Mouse (Mus musculus) pancreas, adult 10 weeks (tissue): ENCODE results near the gene Samd1. TPM values are rescaled to one million over a fixed set of nuclear protein-coding genes. Genes with fewer than 3 reads are reported as not detected.

Source experiments
- polyA plus RNA-seq: library from polyadenylated mRNA; stranded (reverse); fragments of 350-450 nt; fragmentation: Illumina TruSeq; extraction: RNeasy Lipid Tissue Mini Kit (QIAGEN cat#74804); gene quantifications from one replicate; pipeline ENCODE4 v1.2.3, GENCODE M21; 2015; ENCODE audit warnings: low read depth, low replicate concordance; ENCODE audit not compliant: insufficient read depth

Samd1 gene
- 15.6 TPM for polyA plus RNA-seq

DNA sequence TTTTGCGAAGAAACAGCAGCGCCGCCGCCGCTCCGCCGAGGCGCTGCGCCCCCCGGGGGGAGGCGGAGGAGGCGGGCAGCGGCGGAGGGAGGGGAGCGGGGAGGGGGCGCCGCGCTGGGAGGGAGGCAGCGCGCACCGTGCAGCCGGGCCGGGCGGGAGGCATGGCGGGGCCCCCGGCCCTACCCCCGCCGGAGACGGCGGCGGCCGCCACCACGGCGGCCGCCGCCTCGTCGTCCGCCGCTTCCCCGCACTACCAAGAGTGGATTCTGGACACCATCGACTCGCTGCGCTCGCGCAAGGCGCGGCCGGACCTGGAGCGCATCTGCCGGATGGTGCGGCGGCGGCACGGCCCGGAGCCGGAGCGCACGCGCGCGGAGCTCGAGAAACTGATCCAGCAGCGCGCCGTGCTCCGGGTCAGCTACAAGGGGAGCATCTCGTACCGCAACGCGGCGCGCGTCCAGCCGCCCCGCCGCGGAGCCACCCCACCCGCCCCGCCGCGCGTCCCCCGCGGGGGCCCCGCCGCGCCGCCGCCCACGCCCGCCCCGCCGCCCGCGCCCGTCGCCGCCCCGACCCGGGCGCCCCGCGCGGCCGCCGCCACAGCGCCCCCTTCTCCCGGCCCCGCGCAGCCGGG lies at the start of gene Samd1:
Samd1 (plus strand) TSS at position 162 of the 631 bp plus-strand sequence.

GRCm38 (mm10) chr8:83955106-83955957 lies 42.1 kb upstream of the Samd1 start, which contains the start of the genes Gm10644 and Asf1b:
TSS of gene Gm10644 (minus strand) at chr8:83955205.
TSS of gene Asf1b (plus strand) at chr8:83955507.

GRCm38 (mm10) chr8:83972150-83973120 lies 25.0 kb upstream of the Samd1 start, which contains the start of gene Prkaca:
TSS of gene Prkaca (plus strand) at chr8:83972993.

DNA sequence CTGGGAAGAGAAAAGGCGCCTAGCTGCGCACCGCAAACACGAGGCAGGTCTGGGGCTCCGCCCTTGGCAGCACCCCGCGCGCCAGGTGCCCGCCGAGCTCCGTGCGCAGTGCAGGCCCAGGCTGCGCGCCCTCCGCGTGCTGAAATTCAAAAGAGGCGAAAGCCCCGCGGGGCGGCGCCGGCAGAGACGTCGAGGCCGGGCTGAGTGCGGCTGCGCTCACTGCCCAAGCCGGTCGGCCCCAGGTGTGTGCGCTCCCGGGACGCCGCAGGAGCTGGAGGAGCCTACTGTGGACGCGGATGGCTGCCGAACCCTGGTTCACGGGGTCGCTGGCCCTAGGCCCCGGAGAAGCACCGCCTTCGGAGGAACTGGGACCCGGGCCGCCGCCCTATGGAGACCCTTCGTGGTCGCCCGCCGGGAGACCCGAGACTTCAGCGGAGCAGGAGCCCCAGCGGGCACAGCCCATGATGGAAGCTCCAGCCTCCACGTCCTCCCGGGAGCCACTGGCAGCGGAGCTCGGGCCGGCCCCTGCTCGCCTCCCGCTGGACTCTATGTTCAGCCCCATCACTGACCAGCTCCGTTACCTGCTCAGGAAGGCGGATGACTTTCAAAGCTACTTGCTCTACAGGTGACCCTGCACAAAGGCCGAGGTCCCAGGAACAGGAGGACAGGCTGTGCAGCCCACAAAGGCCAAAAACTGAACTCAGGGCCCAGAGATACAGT lies 4.0 kb downstream of the Samd1 start, which contains the start of gene 1700067K01Rik:
1700067K01Rik (plus strand) TSS at position 222 of the 720 bp plus-strand sequence.

DNA sequence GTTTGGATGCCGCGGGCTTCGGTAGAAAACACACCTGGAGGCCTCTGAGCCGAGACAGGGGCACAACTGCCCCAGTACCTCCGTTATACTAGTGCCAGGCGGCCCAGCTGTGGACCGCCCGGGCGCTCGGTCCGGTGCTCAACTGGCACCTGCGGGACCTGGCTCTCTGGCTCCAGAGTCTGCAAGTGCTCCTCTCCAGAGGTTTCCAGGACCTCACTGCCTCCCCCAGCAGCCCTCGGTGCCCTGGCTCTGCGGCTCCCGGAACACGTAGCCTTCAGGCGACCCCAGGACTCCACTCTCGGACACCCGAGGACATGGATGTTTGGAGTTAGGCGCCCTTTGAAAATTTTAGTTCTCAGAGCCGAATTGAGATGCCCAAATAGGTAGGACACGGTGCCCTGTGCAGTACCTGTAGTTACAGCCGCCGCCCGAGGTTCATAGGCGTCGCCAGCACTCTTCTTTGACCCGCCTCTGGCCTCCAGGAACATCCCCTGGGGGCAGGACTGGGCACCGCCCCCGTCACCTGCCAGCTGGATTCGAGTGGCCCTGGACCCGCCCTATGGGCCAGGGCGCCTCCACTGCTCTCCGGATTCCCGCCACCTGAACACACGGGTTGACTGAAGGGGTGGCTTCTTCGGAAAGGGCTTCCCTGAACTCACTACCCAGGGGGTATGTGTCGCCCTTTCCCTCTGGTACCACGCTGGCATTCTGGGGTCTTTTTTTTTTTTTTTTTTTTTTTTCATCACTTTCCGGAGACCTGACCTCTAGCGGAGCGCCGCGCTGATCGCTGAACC lies 14.4 kb downstream of the Samd1 start, which contains the start of gene 2210011C24Rik:
2210011C24Rik (minus strand) TSS at position 467 of the 794 bp plus-strand sequence.

GRCm38 (mm10) chr8:84021096-84021495 lies 23.6 kb downstream of the Samd1 start, which contains the start of gene Palm3:
TSS of gene Palm3 (plus strand) at chr8:84021471.

DNA sequence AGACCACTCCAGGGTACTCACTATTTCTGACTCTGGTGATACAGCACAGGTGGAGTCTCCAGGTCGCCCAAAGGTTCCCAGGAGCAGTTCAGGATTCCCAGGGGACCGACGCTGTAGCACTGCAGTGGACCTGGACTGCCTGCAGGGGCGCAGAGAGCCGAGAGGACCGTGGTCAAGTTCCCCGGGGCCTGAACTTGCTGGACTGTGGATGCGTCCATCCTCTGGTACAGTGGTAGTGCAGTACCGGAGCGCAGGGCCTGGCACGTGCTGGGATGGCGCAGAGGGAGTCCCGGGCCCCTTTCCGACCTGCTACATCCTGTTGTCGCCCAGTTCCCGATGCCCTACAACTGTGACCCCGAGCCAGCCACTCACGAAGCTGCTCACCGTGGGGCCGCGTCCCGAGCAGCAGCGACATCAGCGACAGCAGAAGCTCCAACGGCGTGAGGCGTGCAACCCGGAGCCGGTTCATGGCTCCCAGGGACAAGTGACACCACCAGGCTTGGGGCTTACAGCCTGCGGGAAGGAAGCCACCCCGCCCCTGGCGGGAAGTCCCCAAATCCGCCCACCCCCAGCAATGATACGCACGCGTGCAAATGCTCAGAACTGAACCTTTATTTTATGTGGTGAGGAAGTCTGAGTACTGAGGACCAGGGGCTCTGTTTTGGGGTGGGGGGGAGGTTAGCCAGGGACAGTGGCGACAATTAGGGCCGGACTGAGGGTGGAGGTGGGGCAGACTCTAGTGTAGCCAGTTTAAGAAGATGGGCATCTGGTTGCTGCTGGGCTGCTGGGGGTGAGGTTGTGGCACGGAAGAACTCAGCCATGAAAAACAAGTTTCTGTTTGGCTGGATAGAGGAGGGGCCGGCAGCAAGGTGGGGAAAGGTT lies 44.8 kb downstream of the Samd1 start, which contains the start of gene Il27ra:
Il27ra (minus strand) TSS at position 524 of the 882 bp plus-strand sequence.

GRCm38 (mm10) chr8:84044900-84045299 lies 47.4 kb downstream of the Samd1 start, which contains the start of gene Rln3:
TSS of gene Rln3 (minus strand) at chr8:84045000.

Other genes starting within 250 kb of the Samd1 start
- gene Adgrl1, start 97.6 kb upstream of the Samd1 start, polyA plus RNA-seq: 7.4 TPM
- gene Gm10644, start 42.5 kb upstream of the Samd1 start, polyA plus RNA-seq: 1.7 TPM
- 0.78 TPM for gene Asf1b, start 42.2 kb upstream of the Samd1 start, polyA plus RNA-seq
- gene Prkaca, start 24.7 kb upstream of the Samd1 start, polyA plus RNA-seq: 14.2 TPM
- gene 1700067K01Rik, start 3.8 kb downstream of the Samd1 start, polyA plus RNA-seq: not detected
- not detected for gene 2210011C24Rik, start 14.5 kb downstream of the Samd1 start, polyA plus RNA-seq
- gene Palm3, start 23.8 kb downstream of the Samd1 start, polyA plus RNA-seq: 2.5 TPM
- gene Il27ra, start 44.9 kb downstream of the Samd1 start, polyA plus RNA-seq: 0.90 TPM
- not detected for gene Rln3, start 47.3 kb downstream of the Samd1 start, polyA plus RNA-seq
- gene Gm10643, start 67.5 kb downstream of the Samd1 start, polyA plus RNA-seq: not detected
- gene Rfx1, start 69.2 kb downstream of the Samd1 start, polyA plus RNA-seq: 5.4 TPM
- gene Dcaf15, start 107.1 kb downstream of the Samd1 start, polyA plus RNA-seq: 4.5 TPM
- gene Podnl1, start 128.3 kb downstream of the Samd1 start, polyA plus RNA-seq: not detected
- gene Cc2d1a, start 150.3 kb downstream of the Samd1 start, polyA plus RNA-seq: 6.1 TPM
- not detected for gene 4930432K21Rik, start 150.4 kb downstream of the Samd1 start, polyA plus RNA-seq
- not detected for gene Nanos3, start 187.5 kb downstream of the Samd1 start, polyA plus RNA-seq
- 0.96 TPM for gene Zswim4, start 239.4 kb downstream of the Samd1 start, polyA plus RNA-seq